In the genomic region with DNA sequence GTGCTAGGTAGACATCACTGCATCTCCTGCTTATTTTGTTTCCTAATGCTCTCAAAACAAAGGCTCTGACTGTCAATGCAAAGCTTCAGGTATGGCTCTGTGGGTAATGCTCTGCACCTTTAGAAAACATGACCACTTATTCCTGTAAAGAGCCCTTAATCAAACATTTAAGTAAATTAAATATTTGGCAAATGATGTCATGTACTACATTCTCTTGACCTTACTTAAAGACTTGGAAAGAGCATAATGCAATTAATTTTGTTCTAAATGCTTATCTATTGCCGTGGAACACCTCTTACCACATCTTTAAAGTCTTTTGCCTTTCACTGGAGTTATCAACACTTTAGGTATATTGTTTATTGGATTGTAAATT, we compare ENCODE assay signal across 22 mouse cellular contexts.
A peak's percentile ranks its signal among the peaks of the same experiment; 100 is the strongest.
DNase-seq lines count a peak whose midpoint lies in the region; ATAC-seq and TF ChIP-seq lines count a peak whose summit lies in the region.
"Had no signal": no experiment of that assay in that cellular context is flagged by ENCODE, and none has a peak within 500 bp of the region (broad histone marks: within the 10 kb centered on the region; RNA-seq: fewer than 3 reads in every experiment).

No protein-coding gene starts in this region.

- no peaks in the 10 kb centered on the region for H3K27me3 ChIP-seq in heart, postnatal 0 days (ENCODE audit: control insufficient read depth, insufficient read depth, low read length)
- no peaks in the 10 kb centered on the region for H3K27me3 ChIP-seq in lung, postnatal 0 days (replicated peaks; ENCODE audit: insufficient read depth, low read length)
- H3K27me3 ChIP-seq: embryonic facial prominence, embryonic 12.5 days; forebrain, embryonic 12.5 days; heart, embryonic 12.5 days; intestine, embryonic 15.5 days had no signal

- H3K4me1 ChIP-seq in heart, postnatal 0 days (ENCODE audit: control insufficient read depth, insufficient read depth) = no peaks in the 10 kb centered on the region
- H3K4me1 ChIP-seq in lung, postnatal 0 days (ENCODE audit: insufficient read depth, low read depth, low read length) = peaks cover 3% of the 10 kb centered on the region; the same call in 1 of the 2 replicates
- H3K4me1 ChIP-seq: embryonic facial prominence, embryonic 12.5 days; forebrain, embryonic 12.5 days; heart, embryonic 12.5 days; hindbrain, embryonic 10.5 days; intestine, embryonic 15.5 days had no signal

- DNase-seq in gastrocnemius, adult 2 months = no peak
- no peak for DNase-seq in gastrocnemius, postnatal 4 days (ENCODE audit: low spot score in 2 of 2)
- no peak for DNase-seq in heart, postnatal 0 days (ENCODE audit: low spot score)
- no peak for DNase-seq in heart, postnatal 36 days
- peak; percentile 76 for DNase-seq in lung, postnatal 0 days (ENCODE audit: low spot score)
- DNase-seq in lung, postnatal 4 days = no peak
- DNase-seq in adrenal gland, postnatal 25 days = no peak
- DNase-seq: adrenal gland, adult 8-10 months; B cell, adult 2 months; cerebellum, adult 11-12 months; cerebellum, adult 9-10 months; cerebellum, postnatal 25 days; gastrocnemius, postnatal 14 days had no signal

- no peak overlapping the region for H3K4me2 ChIP-seq in heart, postnatal 0 days (ENCODE audit: low read depth, low read length)
- no peak overlapping the region for H3K4me2 ChIP-seq in lung, postnatal 0 days (replicated peaks; ENCODE audit: low read depth, low read length)
- H3K4me2 ChIP-seq: embryonic facial prominence, embryonic 12.5 days; forebrain, embryonic 12.5 days; heart, embryonic 12.5 days; hindbrain, embryonic 14.5 days; intestine, embryonic 15.5 days had no signal

- peak overlapping the region; percentile 69 for H3K27ac ChIP-seq in gastrocnemius, adult 2 months
- 0 out of 2 replicates have a peak overlapping the region, but pooled peaks have one; percentile 22 for H3K27ac ChIP-seq in heart, postnatal 0 days (ENCODE audit: low read depth)
- H3K27ac ChIP-seq in lung, postnatal 0 days (ENCODE audit: low read length) = no peak overlapping the region
- H3K27ac ChIP-seq: embryonic facial prominence, embryonic 12.5 days; forebrain, embryonic 12.5 days; hindbrain, embryonic 10.5 days; hindbrain, embryonic 14.5 days; intestine, embryonic 15.5 days had no signal

- no peak for TF ChIP-seq EP300 in heart, postnatal 0 days (IDR thresholded peaks at IDR 0.05; ENCODE audit: low read depth)
- 0 out of 2 replicates have a peak, but pooled peaks have one; percentile 1 for TF ChIP-seq EP300 in lung, postnatal 0 days (IDR thresholded peaks at IDR 0.05)

- no peak overlapping the region for H3K9ac ChIP-seq in heart, postnatal 0 days (replicated peaks; ENCODE audit: low read depth, low read length)
- no peak overlapping the region for H3K9ac ChIP-seq in lung, postnatal 0 days (replicated peaks; ENCODE audit: low read depth)
- H3K9ac ChIP-seq: embryonic facial prominence, embryonic 12.5 days; forebrain, embryonic 12.5 days; heart, embryonic 12.5 days; hindbrain, embryonic 14.5 days; intestine, embryonic 15.5 days had no signal

- intact Hi-C loops in gastrocnemius, adult 2 months (cut with DNase I) = no loop called here
- intact Hi-C loops in heart, postnatal 36 days (cut with DNase I) = no loop called here

- H3K36me3 ChIP-seq in heart, postnatal 0 days (replicated peaks; ENCODE audit: control insufficient read depth, insufficient read depth, low read length) = no peaks in the 10 kb centered on the region
- H3K36me3 ChIP-seq in lung, postnatal 0 days (ENCODE audit: insufficient read depth, low read length) = no peaks in the 10 kb centered on the region
- H3K36me3 ChIP-seq: embryonic facial prominence, embryonic 12.5 days; forebrain, embryonic 12.5 days; G1E; heart, embryonic 12.5 days; hindbrain, embryonic 10.5 days; intestine, embryonic 15.5 days had no signal

- TF ChIP-seq CTCF in gastrocnemius, adult 2 months (IDR thresholded peaks at IDR 0.05) = no peak
- no peak for TF ChIP-seq CTCF in heart, postnatal 0 days (IDR thresholded peaks at IDR 0.05; ENCODE audit: low read depth)
- no peak for TF ChIP-seq CTCF in lung, postnatal 0 days (IDR thresholded peaks at IDR 0.05)

- no peaks in the 10 kb centered on the region for H3K9me3 ChIP-seq in heart, postnatal 0 days (replicated peaks; ENCODE audit: control insufficient read depth, low read length)
- H3K9me3 ChIP-seq in lung, postnatal 0 days (ENCODE audit: low read length) = no peaks in the 10 kb centered on the region
- H3K9me3 ChIP-seq: embryonic facial prominence, embryonic 12.5 days; forebrain, embryonic 12.5 days; G1E; heart, embryonic 12.5 days; hindbrain, embryonic 10.5 days; intestine, embryonic 15.5 days had no signal

- H3K4me3 ChIP-seq in gastrocnemius, adult 2 months = no peak overlapping the region
- H3K4me3 ChIP-seq in heart, postnatal 0 days (ENCODE audit: low read depth, low read length) = no peak overlapping the region
- no peak overlapping the region for H3K4me3 ChIP-seq in lung, postnatal 0 days (ENCODE audit: low read depth, low read length)
- H3K4me3 ChIP-seq: embryonic facial prominence, embryonic 12.5 days; forebrain, embryonic 12.5 days; heart, embryonic 12.5 days; hindbrain, embryonic 10.5 days; intestine, embryonic 15.5 days had no signal

- 58% methylated on average over 1 of the region's 1 CpGs for WGBS in heart, postnatal 0 days
- WGBS in lung, postnatal 0 days = 19% methylated on average over 1 of the region's 1 CpGs

- ATAC-seq in heart, postnatal 0 days (ENCODE audit: insufficient read depth, low read depth) = no peak
- peak; percentile 83 for ATAC-seq in lung, postnatal 0 days
- ATAC-seq: CD4-positive, CD25-positive, alpha-beta regulatory T cell, adult 4 months; forebrain, embryonic 16.5 days; intestine, embryonic 15.5 days had no signal
